Mouse (Mus musculus) forebrain, embryonic 15.5 days (tissue): ENCODE data around the gene Tmod1. TPM values are rescaled to one million over a fixed set of nuclear protein-coding genes. Genes with fewer than 3 reads are reported as not detected.
A peak's percentile ranks its signal among the peaks of the same experiment; 100 is the strongest.

Source experiments
- ATAC-seq: fragments of 200-750 bp; cut with Nextera tagmentation; replicated peaks from 2 replicates; pipeline ENCODE4 v1.8.0; 2017; ENCODE audit warnings: mild to moderate bottlenecking, moderate TSS enrichment, moderate library complexity
- H3K27ac ChIP-seq: fragments of 300-500 bp; sonication (generic); replicated peaks from 2 replicates; pipeline ENCODE4 v1.5.1; 2015; ENCODE audit warnings: mild to moderate bottlenecking, inconsistent platforms
- H3K27me3 ChIP-seq: fragments of 300-500 bp; sonication (generic); 2 replicates; pipeline ENCODE4 v1.6.1; 2015; ENCODE audit warnings: inconsistent platforms
- H3K36me3 ChIP-seq: fragments of 300-500 bp; sonication (generic); 2 replicates; pipeline ENCODE4 v1.6.1; 2015; ENCODE audit warnings: mild to moderate bottlenecking, inconsistent platforms
- H3K4me1 ChIP-seq: fragments of 300-500 bp; sonication (generic); 2 replicates; pipeline ENCODE4 v1.6.1; 2015; ENCODE audit warnings: inconsistent platforms
- H3K4me2 ChIP-seq: fragments of 300-500 bp; sonication (generic); replicated peaks from 2 replicates; pipeline ENCODE4 v1.6.1; 2015; ENCODE audit warnings: mild to moderate bottlenecking, inconsistent platforms
- H3K4me3 ChIP-seq: fragments of 300-500 bp; sonication (generic); 2 replicates; pipeline ENCODE4 v1.5.1; 2015; ENCODE audit warnings: mild to moderate bottlenecking, inconsistent platforms
- H3K9ac ChIP-seq: fragments of 300-500 bp; sonication (generic); replicated peaks from 2 replicates; pipeline ENCODE4 v1.6.1; 2015; ENCODE audit warnings: mild to moderate bottlenecking, inconsistent platforms
- H3K9me3 ChIP-seq: fragments of 300-500 bp; sonication (generic); 2 replicates; pipeline ENCODE4 v1.6.1; 2016; ENCODE audit warnings: inconsistent platforms
- WGBS: fragments of 180-500 bp; shearing (Covaris S2); methylation state at CpG from one replicate; pipeline ENCODE4 v1.1.7; 2015; ENCODE audit warnings: mixed read lengths; 5-methylcytosine and 5-hydroxymethylcytosine counted together
- polyA plus RNA-seq: library from polyadenylated mRNA; unstranded; fragments of >200 nt; fragmentation: Nextera tagmentation; extraction: Ambion mirVana; gene quantifications from 2 replicates; pipeline ENCODE4 v1.2.1, GENCODE M21; 2015

Gene Tmod1
- polyA plus RNA-seq, 1 experiment from 2014 or later = 0.66 TPM

DNA sequence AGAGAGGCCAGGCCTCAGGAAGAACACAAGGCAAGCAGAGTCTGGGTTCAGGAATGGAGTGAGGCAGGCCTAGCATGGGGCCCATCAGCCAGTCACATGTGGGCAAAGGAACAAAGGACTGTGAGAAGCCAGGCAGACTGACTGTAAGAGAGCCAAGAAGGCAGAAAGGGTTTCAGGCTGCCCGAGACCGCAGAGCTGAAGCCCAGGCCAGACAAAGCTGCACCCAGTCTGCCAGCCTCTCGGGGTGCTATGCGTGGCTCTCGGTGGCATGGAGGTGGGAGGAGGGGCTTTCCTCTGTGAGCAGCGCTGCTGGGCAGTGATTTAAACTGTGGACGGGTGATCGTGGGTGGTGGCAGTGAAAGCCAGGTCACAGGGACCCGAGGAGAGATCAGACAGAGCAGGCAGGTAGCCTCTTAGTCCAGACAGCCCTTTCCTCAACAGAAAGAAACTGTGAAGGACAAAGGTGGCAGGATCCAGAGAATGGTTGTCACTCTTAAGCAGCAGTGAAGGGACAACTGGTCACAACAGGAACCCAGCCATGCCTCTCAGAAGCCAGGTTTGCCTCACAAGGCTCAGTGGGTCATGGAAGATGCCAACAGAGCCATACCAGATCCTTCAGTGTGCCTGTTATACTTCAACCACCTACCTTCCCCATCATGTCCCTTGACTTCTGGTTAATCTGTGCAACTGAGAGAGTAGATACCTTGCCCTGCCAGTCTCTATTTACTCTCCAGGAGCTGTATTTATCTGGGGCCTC, 45.9 kb downstream of the Tmod1 start:
- no peak for ATAC-seq
- H3K4me1 ChIP-seq = no peaks in the 10 kb centered on the region
- H3K27me3 ChIP-seq = no peaks in the 10 kb centered on the region
- H3K4me2 ChIP-seq = no peak overlapping the region
- no peak overlapping the region for H3K27ac ChIP-seq
- no peaks in the 10 kb centered on the region for H3K36me3 ChIP-seq
- no peak overlapping the region for H3K4me3 ChIP-seq
- H3K9me3 ChIP-seq = no peaks in the 10 kb centered on the region
- no peak overlapping the region for H3K9ac ChIP-seq
- WGBS = 57% methylated on average over 9 of the region's 9 CpGs

DNA sequence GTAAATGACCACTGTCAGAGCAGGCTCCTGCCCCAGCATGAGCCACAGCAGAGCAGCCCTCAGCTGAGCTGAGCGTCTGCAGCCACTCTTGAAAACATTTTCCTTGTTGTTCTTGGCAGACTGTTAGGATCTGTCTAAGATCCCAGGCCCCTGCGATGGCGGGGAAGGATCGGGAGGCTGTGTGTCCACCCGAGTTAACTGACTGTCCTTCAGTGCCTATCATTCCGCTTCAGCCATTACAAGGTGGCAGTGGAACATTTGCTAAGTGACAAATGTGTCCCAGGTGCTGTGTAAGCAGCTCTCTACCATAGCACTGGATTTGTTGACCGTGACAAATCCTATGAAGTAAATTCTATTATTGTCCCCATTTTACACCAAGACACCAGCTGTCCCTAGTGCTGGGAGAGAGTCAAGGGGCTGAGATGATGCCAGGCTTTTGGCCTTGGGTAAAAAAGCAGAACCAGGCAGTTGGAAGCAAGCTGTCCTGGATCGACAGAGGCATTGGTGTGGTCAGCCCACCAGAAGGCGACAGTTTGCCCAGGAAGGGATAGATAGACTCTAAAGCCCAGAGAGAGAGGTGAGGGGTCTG, 46.6 kb downstream of the Tmod1 start:
- Histone ChIP-seq H3K9ac (no peak overlapping the region), H3K4me3 (no peak overlapping the region), H3K27ac (no peak overlapping the region), H3K36me3 (no peaks in the 10 kb centered on the region), H3K27me3 (no peaks in the 10 kb centered on the region), H3K4me1 (no peaks in the 10 kb centered on the region), H3K4me2 (no peak overlapping the region), H3K9me3 (no peaks in the 10 kb centered on the region)
- ATAC-seq = no peak
- 66% methylated on average over 9 of the region's 9 CpGs for WGBS

DNA sequence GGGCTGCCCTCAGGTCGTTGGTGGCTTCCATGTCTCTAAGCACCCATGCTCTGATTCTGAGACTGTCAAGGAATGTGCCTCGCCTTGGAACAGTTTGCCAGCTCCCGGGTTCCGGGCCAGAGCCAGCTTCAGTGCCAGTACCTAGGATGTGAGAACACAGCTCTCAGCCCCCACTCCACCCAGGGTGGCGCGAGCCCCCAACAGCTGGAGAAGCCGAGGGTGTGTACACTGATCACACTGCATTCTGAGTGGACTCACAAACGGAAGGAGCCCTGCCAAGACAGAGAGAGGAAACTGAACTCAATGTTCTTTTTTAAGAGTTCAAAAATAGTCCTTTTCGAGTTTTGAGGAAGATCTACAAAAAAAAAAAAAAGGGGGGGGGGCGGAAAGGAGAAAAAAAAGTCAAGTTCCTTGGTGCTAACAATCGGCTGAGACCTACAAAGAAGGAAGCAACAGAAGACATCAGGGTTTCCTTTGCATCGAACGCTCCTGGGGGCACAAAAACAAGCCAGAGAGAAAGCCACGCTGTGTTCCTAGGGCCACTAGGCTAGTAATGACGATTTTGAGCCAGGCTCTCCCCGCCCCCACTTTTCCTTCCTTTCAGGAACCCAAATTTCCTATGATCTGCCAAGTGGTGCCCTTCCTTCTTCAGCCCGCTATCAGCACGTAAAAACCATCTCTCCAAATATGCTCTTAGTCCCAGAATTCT, 48.1 kb downstream of the Tmod1 start:
- H3K9ac ChIP-seq = no peak overlapping the region
- H3K36me3 ChIP-seq = no peaks in the 10 kb centered on the region
- no peak for ATAC-seq
- no peaks in the 10 kb centered on the region for H3K9me3 ChIP-seq
- H3K4me1 ChIP-seq = no peaks in the 10 kb centered on the region
- no peak overlapping the region for H3K27ac ChIP-seq
- H3K4me2 ChIP-seq = no peak overlapping the region
- 81% methylated on average over 17 of the region's 18 CpGs for WGBS
- no peak overlapping the region for H3K4me3 ChIP-seq
- no peaks in the 10 kb centered on the region for H3K27me3 ChIP-seq

DNA sequence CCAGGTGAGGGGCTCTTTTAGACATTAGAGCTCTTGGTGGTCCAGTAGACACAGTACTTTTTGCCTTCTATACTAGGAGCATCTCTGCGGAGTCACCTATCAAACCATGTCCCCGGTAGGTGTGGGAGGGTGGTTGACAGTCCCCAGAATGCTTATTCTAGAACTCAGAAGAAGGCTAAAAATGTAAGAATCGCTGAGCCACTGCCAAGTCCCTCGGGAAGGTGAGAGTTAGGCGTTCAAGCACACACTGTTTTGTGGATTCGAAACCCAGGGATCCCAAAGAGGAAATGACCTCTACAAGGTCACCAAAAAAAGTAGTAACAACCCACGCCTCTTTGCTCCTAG, 48.7 kb downstream of the Tmod1 start:
- no peaks in the 10 kb centered on the region for H3K36me3 ChIP-seq
- H3K27me3 ChIP-seq = no peaks in the 10 kb centered on the region
- ATAC-seq = no peak
- H3K9ac ChIP-seq = no peak overlapping the region
- no peaks in the 10 kb centered on the region for H3K9me3 ChIP-seq
- H3K4me1 ChIP-seq = no peaks in the 10 kb centered on the region
- no peak overlapping the region for H3K4me2 ChIP-seq
- no peak overlapping the region for H3K27ac ChIP-seq
- H3K4me3 ChIP-seq = no peak overlapping the region
- 89% methylated on average over 7 of the region's 7 CpGs for WGBS

DNA sequence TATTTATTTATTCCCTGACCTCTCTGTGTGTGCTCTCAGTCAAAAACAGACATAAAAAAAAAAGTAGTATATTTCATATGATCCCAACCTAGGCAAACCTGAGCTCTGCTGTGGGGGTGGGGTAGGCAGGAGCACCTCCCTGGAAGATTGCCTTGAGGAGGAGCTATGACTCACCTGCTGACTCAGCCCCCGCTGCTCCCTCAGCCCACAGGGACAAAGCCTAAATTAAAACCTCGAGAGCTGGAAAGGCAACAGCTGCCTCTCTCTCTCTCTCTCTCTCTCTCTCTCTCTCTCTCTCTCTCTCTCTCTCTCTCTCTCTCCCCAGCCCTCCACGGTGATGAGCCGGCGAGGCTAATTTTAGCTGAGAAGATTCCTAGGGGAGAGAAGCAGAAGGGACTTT, 49.1 kb downstream of the Tmod1 start:
- ATAC-seq = no peak
- no peak overlapping the region for H3K4me2 ChIP-seq

DNA sequence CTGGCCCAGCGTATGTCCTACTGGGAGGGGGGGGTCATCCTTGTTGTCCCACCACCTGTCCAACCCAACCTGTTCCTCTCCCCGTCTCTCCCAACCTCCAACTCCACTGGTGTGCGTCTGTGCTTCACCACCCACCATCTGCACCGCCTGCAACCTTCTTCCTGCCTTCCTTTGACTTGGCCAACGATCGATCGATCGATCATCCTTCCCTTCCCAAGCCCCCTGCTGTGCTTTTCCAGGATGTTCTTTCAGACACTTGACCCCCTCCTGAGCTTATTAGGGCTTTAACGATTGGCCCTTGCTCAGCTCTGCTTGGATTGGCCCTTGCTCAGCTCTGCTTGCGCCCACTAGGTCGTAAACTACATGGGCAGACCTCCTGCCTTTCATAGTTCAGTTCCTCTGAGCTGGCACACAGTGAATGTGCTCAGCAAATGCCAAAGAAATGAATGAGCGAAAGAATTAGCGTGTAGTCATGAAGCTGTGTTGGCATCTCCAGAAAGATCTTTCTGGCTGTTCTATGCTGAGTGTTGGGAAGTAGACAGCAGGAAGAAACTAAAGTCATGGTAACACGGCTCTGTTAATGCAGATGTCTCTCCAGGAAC, 50.9 kb downstream of the Tmod1 start:
- WGBS = 64% methylated on average over 14 of the region's 14 CpGs

More for the DNA sequence above, 49.1 kb downstream of the Tmod1 start:
- Histone ChIP-seq H3K36me3 (no peaks in the 10 kb centered on the region), H3K9ac (no peak overlapping the region), H3K4me1 (no peaks in the 10 kb centered on the region), H3K27me3 (no peaks in the 10 kb centered on the region), H3K27ac (no peak overlapping the region), H3K4me3 (no peak overlapping the region), H3K9me3 (no peaks in the 10 kb centered on the region)
- 61% methylated on average over 5 of the region's 5 CpGs for WGBS

DNA sequence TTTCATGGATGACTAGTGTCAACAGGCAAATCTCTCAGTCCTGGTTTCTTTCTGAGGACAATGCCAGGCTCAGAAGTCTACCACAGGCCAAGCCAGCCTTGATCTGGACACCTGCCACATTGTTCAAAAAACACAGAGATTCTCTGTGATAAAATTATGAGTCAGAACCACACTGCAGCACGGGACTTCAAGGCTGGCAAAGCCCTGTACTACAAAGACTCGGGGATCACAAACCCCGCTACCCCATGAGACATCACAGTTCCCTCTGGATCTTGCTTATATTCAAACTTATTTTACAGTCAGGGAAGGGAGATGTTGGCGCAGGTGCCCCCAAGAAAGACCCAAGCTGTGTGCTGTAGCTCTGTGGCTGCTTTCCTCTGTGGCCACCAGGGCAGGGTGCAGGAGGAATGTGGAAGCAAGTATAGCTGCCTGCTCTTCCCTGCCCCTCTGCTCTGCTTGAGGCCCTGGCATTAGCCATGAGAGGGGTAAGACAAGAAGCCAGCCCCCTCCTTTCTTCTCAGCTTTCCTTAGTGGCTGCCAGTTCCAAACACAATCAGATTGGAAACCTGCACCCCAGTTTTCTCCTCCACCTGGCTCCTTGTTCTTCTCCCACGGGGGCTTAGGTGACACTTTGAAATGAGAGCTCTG, 53.8 kb downstream of the Tmod1 start:
- no peak overlapping the region for H3K9ac ChIP-seq
- no peaks in the 10 kb centered on the region for H3K27me3 ChIP-seq
- no peaks in the 10 kb centered on the region for H3K36me3 ChIP-seq
- peaks cover 8% of the 10 kb centered on the region for H3K4me1 ChIP-seq
- H3K27ac ChIP-seq = no peak overlapping the region
- 82% methylated on average over 5 of the region's 5 CpGs for WGBS
- no peak overlapping the region for H3K4me3 ChIP-seq
- no peak for ATAC-seq
- H3K4me2 ChIP-seq = no peak overlapping the region
- no peaks in the 10 kb centered on the region for H3K9me3 ChIP-seq

More for the DNA sequence above, 50.9 kb downstream of the Tmod1 start:
- Histone ChIP-seq H3K27me3 (no peaks in the 10 kb centered on the region), H3K4me3 (no peak overlapping the region), H3K4me1 (no peaks in the 10 kb centered on the region), H3K9me3 (no peaks in the 10 kb centered on the region), H3K4me2 (no peak overlapping the region), H3K36me3 (no peaks in the 10 kb centered on the region), H3K27ac (peak overlapping the region; percentile 48; the same call in 1 of the 2 replicates), H3K9ac (no peak overlapping the region)
- ATAC-seq = no peak

DNA sequence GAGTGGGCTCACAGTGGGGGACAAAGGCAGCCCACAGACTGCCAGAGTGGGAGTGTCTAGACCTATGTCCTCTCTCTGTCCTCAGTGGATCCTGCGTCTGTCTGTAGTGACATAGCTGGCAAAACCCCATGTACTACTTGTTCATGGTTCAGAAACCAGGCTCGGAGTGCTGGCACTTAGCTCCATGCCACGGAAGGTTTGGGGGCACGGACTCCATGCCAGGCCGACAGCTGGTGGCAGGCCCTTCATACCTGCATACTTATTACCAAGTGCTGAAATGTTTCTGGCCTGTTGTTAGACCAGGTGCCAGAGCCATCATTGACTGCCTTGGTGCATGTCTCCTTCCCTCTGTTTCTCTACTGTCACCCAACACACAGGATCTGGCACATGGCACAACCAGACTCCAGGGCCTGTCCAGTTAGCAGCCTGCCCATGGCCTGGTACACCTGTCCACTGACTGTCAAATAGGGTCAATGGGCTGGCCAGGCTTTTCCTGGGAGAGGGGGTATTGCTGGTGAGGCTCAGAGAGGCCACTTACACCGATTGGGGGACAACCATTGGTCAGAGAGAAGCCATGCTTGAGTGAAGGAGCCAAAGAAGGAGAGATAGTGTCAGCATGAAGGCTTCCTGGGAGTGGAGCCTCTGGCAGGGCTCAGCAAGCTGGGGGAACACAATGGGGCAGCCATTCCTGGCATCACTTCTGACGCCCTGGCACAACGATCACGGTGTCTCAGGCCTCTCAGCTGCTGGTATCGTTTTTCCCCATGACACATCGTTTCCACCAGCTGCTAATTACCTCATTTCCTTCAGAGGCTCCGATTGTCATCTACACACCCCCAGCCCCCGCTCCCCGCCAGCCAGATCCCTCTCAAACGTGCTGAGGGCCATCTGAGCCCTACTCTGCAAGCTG, 56.4 kb downstream of the Tmod1 start:
- Histone ChIP-seq H3K4me3 (no peak overlapping the region), H3K9me3 (no peaks in the 10 kb centered on the region), H3K4me2 (no peak overlapping the region), H3K27ac (no peak overlapping the region), H3K4me1 (peaks cover 8% of the 10 kb centered on the region), H3K27me3 (no peaks in the 10 kb centered on the region), H3K9ac (no peak overlapping the region), H3K36me3 (no peaks in the 10 kb centered on the region)
- 41% methylated on average over 15 of the region's 15 CpGs for WGBS
- ATAC-seq = no peak; the same call in 1 of the 2 replicates

DNA sequence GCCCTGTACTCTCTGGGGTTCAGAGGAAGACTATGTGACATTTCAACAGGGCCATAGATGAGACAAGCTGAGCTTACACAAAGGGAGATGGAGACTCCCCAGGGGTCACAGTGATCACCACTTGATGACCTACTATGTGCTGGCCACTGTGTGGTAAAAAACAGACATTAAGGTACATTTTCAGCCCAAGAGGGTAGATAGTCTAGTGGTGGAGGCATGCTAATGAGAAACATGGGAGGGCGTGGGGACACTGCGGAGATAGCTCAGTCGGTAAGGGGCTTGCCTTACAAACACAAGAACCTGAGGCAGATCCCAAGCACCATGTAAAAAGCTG, 57.1 kb downstream of the Tmod1 start:
- WGBS = 95% methylated on average over 3 of the region's 3 CpGs
- H3K27me3 ChIP-seq = no peaks in the 10 kb centered on the region
- H3K4me3 ChIP-seq = no peak overlapping the region
- H3K36me3 ChIP-seq = no peaks in the 10 kb centered on the region
- H3K4me2 ChIP-seq = no peak overlapping the region
- H3K4me1 ChIP-seq = peaks cover 8% of the 10 kb centered on the region
- H3K9ac ChIP-seq = no peak overlapping the region
- H3K27ac ChIP-seq = no peak overlapping the region
- ATAC-seq = no peak
- H3K9me3 ChIP-seq = no peaks in the 10 kb centered on the region

DNA sequence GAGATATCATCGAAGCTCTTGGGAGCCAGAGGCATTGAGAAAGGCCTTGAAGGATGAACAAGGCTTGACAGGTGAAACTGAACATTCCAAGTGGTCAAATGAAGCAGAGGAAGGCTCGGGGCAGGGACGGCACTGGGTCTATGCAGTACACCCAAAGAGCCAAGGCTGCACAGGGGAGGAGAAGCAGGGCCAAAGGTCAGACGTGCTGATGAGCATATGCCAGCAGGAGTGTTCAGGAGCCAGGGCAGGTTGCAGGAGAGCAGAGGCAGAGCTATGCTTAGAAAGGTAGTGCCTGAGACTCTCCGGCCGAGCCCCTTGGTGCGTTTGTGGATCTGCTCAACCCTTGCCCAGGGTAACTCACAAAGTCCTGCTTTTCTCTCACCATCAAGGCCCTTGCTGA, 57.8 kb downstream of the Tmod1 start:
- no peak overlapping the region for H3K4me2 ChIP-seq
- H3K36me3 ChIP-seq = no peaks in the 10 kb centered on the region
- H3K4me1 ChIP-seq = peaks cover 8% of the 10 kb centered on the region
- H3K9me3 ChIP-seq = no peaks in the 10 kb centered on the region
- no peak overlapping the region for H3K9ac ChIP-seq
- no peak for ATAC-seq
- H3K4me3 ChIP-seq = no peak overlapping the region
- no peaks in the 10 kb centered on the region for H3K27me3 ChIP-seq
- WGBS = 91% methylated on average over 7 of the region's 7 CpGs
- no peak overlapping the region for H3K27ac ChIP-seq

DNA sequence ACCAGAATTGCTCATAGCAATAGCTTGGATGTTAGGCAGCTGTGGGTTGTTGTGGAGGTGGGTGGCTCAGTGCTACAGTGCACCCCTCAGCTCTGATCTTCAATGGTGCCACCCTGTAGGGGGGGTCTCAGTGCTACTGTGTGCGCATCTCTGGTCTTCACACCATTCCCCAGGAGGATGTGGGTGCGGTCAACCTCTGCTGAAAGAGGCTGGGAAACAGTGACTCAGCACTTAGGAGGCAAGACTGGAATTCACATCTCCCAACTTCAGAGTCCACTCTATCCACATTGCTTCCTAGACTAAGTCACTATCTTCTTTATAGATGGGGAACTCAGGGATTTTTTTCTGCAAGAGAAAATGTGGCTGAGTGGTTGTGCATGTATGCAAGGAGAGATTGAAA, 58.9 kb downstream of the Tmod1 start:
- peaks cover 8% of the 10 kb centered on the region for H3K4me1 ChIP-seq
- no peak overlapping the region for H3K9ac ChIP-seq
- H3K4me3 ChIP-seq = no peak overlapping the region
- 95% methylated on average over 2 of the region's 2 CpGs for WGBS
- H3K4me2 ChIP-seq = no peak overlapping the region
- no peak for ATAC-seq
- no peaks in the 10 kb centered on the region for H3K36me3 ChIP-seq
- H3K9me3 ChIP-seq = no peaks in the 10 kb centered on the region
- no peaks in the 10 kb centered on the region for H3K27me3 ChIP-seq
- H3K27ac ChIP-seq = no peak overlapping the region
